In genomic region chr3:93480053-93480452, GRCm38 (mm10) we compare ENCODE assay signal across 26 mouse cellular contexts. TPM values are rescaled to one million over a fixed set of nuclear protein-coding genes. Genes with fewer than 3 reads are reported as not detected.
A peak's percentile ranks its signal among the peaks of the same experiment; 100 is the strongest.
DNase-seq lines count a peak whose midpoint lies in the region; ATAC-seq and TF ChIP-seq lines count a peak whose summit lies in the region.
"Had no signal": no experiment of that assay in that cellular context is flagged by ENCODE, and none has a peak within 500 bp of the region (broad histone marks: within the 10 kb centered on the region; RNA-seq: fewer than 3 reads in every experiment).

No protein-coding gene starts in this region.

- TF ChIP-seq CTCF in lung, embryonic 14.5 days (IDR thresholded peaks at IDR 0.05; ENCODE audit: low read depth), result no peak
- TF ChIP-seq CTCF in lung, postnatal 0 days (IDR thresholded peaks at IDR 0.05), result no peak

- H3K9ac ChIP-seq in lung, embryonic 14.5 days, result no peak overlapping the region
- H3K9ac ChIP-seq in lung, postnatal 0 days (replicated peaks; ENCODE audit: low read depth), result no peak overlapping the region

- H3K4me1 ChIP-seq in lung, embryonic 14.5 days (ENCODE audit: insufficient read depth), result no peaks in the 10 kb centered on the region
- no peaks in the 10 kb centered on the region for H3K4me1 ChIP-seq in lung, postnatal 0 days (ENCODE audit: insufficient read depth, low read depth, low read length)

- H3K9me3 ChIP-seq in lung, embryonic 14.5 days (ENCODE audit: low read depth, low read length), result no peaks in the 10 kb centered on the region
- H3K9me3 ChIP-seq in lung, postnatal 0 days (ENCODE audit: low read length), result no peaks in the 10 kb centered on the region

- WGBS in lung, embryonic 14.5 days, result 79% methylated on average over 1 of the region's 1 CpGs
- 57% methylated on average over 1 of the region's 1 CpGs for WGBS in lung, postnatal 0 days

- ATAC-seq in lung, embryonic 14.5 days (ENCODE audit: insufficient read depth), result no peak
- ATAC-seq in lung, postnatal 0 days, result peak; percentile 68; the same call in 1 of the 2 replicates
- ATAC-seq: activated CD4-positive, CD25-positive, alpha-beta regulatory T cell, adult 4 months; CD4-positive, CD25-positive, alpha-beta regulatory T cell, adult 4 months; Patski had no signal

- H3K27ac ChIP-seq in lung, embryonic 14.5 days (ENCODE audit: low read depth), result no peak overlapping the region
- no peak overlapping the region for H3K27ac ChIP-seq in lung, postnatal 0 days (ENCODE audit: low read length)

- intact Hi-C loops in heart, postnatal 36 days (cut with DNase I), result no loop called here

- H3K27me3 ChIP-seq in lung, embryonic 14.5 days (ENCODE audit: insufficient read depth, low read length), result no peaks in the 10 kb centered on the region
- H3K27me3 ChIP-seq in lung, postnatal 0 days (replicated peaks; ENCODE audit: insufficient read depth, low read length), result no peaks in the 10 kb centered on the region
- H3K27me3 ChIP-seq: CH12.LX had no signal

- peak; percentile 29; the same call in 1 of the 2 replicates for TF ChIP-seq EP300 in lung, postnatal 0 days (IDR thresholded peaks at IDR 0.05)

- no peaks in the 10 kb centered on the region for H3K36me3 ChIP-seq in lung, embryonic 14.5 days (ENCODE audit: insufficient read depth)
- no peaks in the 10 kb centered on the region for H3K36me3 ChIP-seq in lung, postnatal 0 days (ENCODE audit: insufficient read depth, low read length)
- H3K36me3 ChIP-seq: G1E had no signal

- no peak overlapping the region for H3K4me3 ChIP-seq in lung, embryonic 14.5 days (ENCODE audit: low read depth, low read length)
- H3K4me3 ChIP-seq in lung, postnatal 0 days (ENCODE audit: low read depth, low read length), result no peak overlapping the region

- H3K4me2 ChIP-seq in lung, embryonic 14.5 days, result no peak overlapping the region
- H3K4me2 ChIP-seq in lung, postnatal 0 days (replicated peaks; ENCODE audit: low read depth, low read length), result no peak overlapping the region

- peak; percentile 36 for DNase-seq in heart, adult 11 months
- no peak for DNase-seq in heart, postnatal 36 days
- peak; percentile 28 for DNase-seq in lung, embryonic 14.5 days
- no peak for DNase-seq in lung, adult 18-20 months
- peak; percentile 72 for DNase-seq in lung, postnatal 0 days (ENCODE audit: low spot score)
- no peak for DNase-seq in lung, postnatal 10 days
- DNase-seq in lung, postnatal 36 days, result peak; percentile 6
- no peak for DNase-seq in lung, postnatal 4 days
- DNase-seq: adrenal gland, adult 2 months; adrenal gland, adult 8-10 months; adrenal gland, postnatal 10 days; adrenal gland, postnatal 14 days; adrenal gland, postnatal 25 days; adrenal gland, postnatal 36 days; B cell, adult 2 months; cerebellum, adult 11 months; cerebellum, adult 11-12 months had no signal

RNA-seq across cellular contexts. Expression of gene Tchhl1, which starts 11.5 kb away (rescaled TPM):
- not detected for total RNA-seq in heart, postnatal 36 days (2021)
- polyA plus RNA-seq in lung, embryonic 14.5 days (2014; fragmentation: Nextera tagmentation; extraction: Ambion mirVana), result not detected in 2 replicates
- polyA plus RNA-seq in lung, postnatal 0 days (2015; fragmentation: Nextera tagmentation; extraction: Ambion mirVana), result not detected in 2 replicates
- total RNA-seq: adrenal gland, postnatal 10 days; CH12.LX; ES-E14; MEL had no signal
- polyA plus RNA-seq: activated CD4-positive, CD25-positive, alpha-beta regulatory T cell, adult 4 months; adrenal gland, adult 2 months; brain, embryonic 14.5 days; C2C12; CD4-positive, CD25-positive, alpha-beta regulatory T cell, adult 4 months; G1E had no signal

RNA-seq across cellular contexts. Expression of gene Tchh, which starts 37.9 kb away (rescaled TPM):
- under 1 TPM; 0.05 to 0.08 TPM for total RNA-seq in heart, postnatal 36 days (2021)
- polyA plus RNA-seq in lung, embryonic 14.5 days (2014; fragmentation: Nextera tagmentation; extraction: Ambion mirVana), result 1.4 and 1.9 TPM in 2 replicates
- 4.2 and 5.1 TPM in 2 replicates for polyA plus RNA-seq in lung, postnatal 0 days (2015; fragmentation: Nextera tagmentation; extraction: Ambion mirVana)
- total RNA-seq: CH12.LX, MEL had no signal
- polyA plus RNA-seq: activated CD4-positive, CD25-positive, alpha-beta regulatory T cell, adult 4 months; CD4-positive, CD25-positive, alpha-beta regulatory T cell, adult 4 months; G1E had no signal

RNA-seq across cellular contexts. Expression of gene S100a11, which starts 40.2 kb away (rescaled TPM):
- 10 to 100 TPM; 75.4 to 89.0 TPM for total RNA-seq in heart, postnatal 36 days (2021)
- polyA plus RNA-seq in lung, embryonic 14.5 days (2014; fragmentation: Nextera tagmentation; extraction: Ambion mirVana), result 861 and 982 TPM in 2 replicates
- 2,427 and 2,513 TPM in 2 replicates for polyA plus RNA-seq in lung, postnatal 0 days (2015; fragmentation: Nextera tagmentation; extraction: Ambion mirVana)
- total RNA-seq: G1E, MEL had no signal
- polyA plus RNA-seq: G1E had no signal

Comparison
In these comparisons a context has a peak if more than half of its experiments do, and no peak if none do; other contexts are left out.
1. DNase-seq: peak in heart, adult 11 months (single experiment), lung, embryonic 14.5 days (single experiment), lung, postnatal 0 days (single experiment) and lung, postnatal 36 days (single experiment); none in heart, postnatal 36 days (0 of 2), lung, adult 18-20 months (0 of 2), lung, postnatal 10 days (single experiment) and lung, postnatal 4 days (0 of 2).